Mouse (Mus musculus) cerebellum, adult 11 months (tissue): ENCODE results near the gene Ikzf1.

ENCODE experiments used
- DNase-seq: peaks from one replicate; pipeline ENCODE4 v3.0.0; 2022

Gene Ikzf1

GRCm38 (mm10) chr11:11690059-11690844, 5.4 kb downstream of the Ikzf1 start:
- DNase-seq, result no peak

GRCm38 (mm10) chr11:11690845-11691196, 6.0 kb downstream of the Ikzf1 start:
- no peak for DNase-seq

- no peak for DNase-seq
Observed at GRCm38 (mm10) chr11:11691324-11692058, 6.7 kb downstream of the Ikzf1 start.

GRCm38 (mm10) chr11:11692558-11693166, 7.9 kb downstream of the Ikzf1 start:
- no peak for DNase-seq

- DNase-seq, result no peak
Observed at GRCm38 (mm10) chr11:11693446-11693845, 8.6 kb downstream of the Ikzf1 start.

GRCm38 (mm10) chr11:11694072-11694471, 9.3 kb downstream of the Ikzf1 start:
- DNase-seq, result no peak

GRCm38 (mm10) chr11:11694472-11695177, 9.8 kb downstream of the Ikzf1 start:
- no peak for DNase-seq

GRCm38 (mm10) chr11:11695211-11695887, 10.5 kb downstream of the Ikzf1 start:
- no peak for DNase-seq

- no peak for DNase-seq
Observed at GRCm38 (mm10) chr11:11695907-11696306, 11.1 kb downstream of the Ikzf1 start.

GRCm38 (mm10) chr11:11696814-11697213, 12.0 kb downstream of the Ikzf1 start:
- no peak for DNase-seq

GRCm38 (mm10) chr11:11701378-11701777, 16.6 kb downstream of the Ikzf1 start:
- no peak for DNase-seq

GRCm38 (mm10) chr11:11703776-11704175, 19.0 kb downstream of the Ikzf1 start:
- DNase-seq, result no peak

- no peak for DNase-seq
Observed at GRCm38 (mm10) chr11:11708154-11708719, 23.4 kb downstream of the Ikzf1 start.

- no peak for DNase-seq
Observed at GRCm38 (mm10) chr11:11709311-11709710, 24.5 kb downstream of the Ikzf1 start.

GRCm38 (mm10) chr11:11710718-11711117, 25.9 kb downstream of the Ikzf1 start:
- no peak for DNase-seq

- no peak for DNase-seq
Observed at GRCm38 (mm10) chr11:11711748-11712147, 26.9 kb downstream of the Ikzf1 start.

- no peak for DNase-seq
Observed at GRCm38 (mm10) chr11:11714676-11715075, 29.9 kb downstream of the Ikzf1 start.

GRCm38 (mm10) chr11:11715963-11716691, 31.3 kb downstream of the Ikzf1 start:
- no peak for DNase-seq

GRCm38 (mm10) chr11:11716692-11717037, 31.9 kb downstream of the Ikzf1 start:
- DNase-seq, result no peak

- no peak for DNase-seq
Observed at GRCm38 (mm10) chr11:11717606-11718167, 32.9 kb downstream of the Ikzf1 start.

- no peak for DNase-seq
Observed at GRCm38 (mm10) chr11:11719748-11720147, 34.9 kb downstream of the Ikzf1 start.
